Mouse (Mus musculus) left cerebral cortex, postnatal 25 days (tissue): ENCODE data around the gene Ctdsp1. TPM values are rescaled to one million over a fixed set of nuclear protein-coding genes. Genes with fewer than 3 reads are reported as not detected.

Experiments used
- DNase-seq, 2 experiments: peaks; one replicate each; pipeline ENCODE4 v3.0.0; 2022; ENCODE audit warnings: low spot score in 2 of 2, mixed read lengths in 1 of 2
- intact Hi-C: fragments of 180-260 bp; cut with DNase I; formaldehyde crosslinking; loops from one replicate; pipeline ENCODE4 v1.15.1; 2025
- microRNA-seq, 2 experiments: library from miRNA; unstranded; fragments of <30 nt; microRNA quantifications; one replicate each; pipeline ENCODE4 v1.2.0; 2022
- total RNA-seq, 2 experiments: library from RNA; stranded (reverse); gene quantifications; 2 replicates each; pipeline ENCODE4 v1.2.3; 2021

The Ctdsp1 gene
- total RNA-seq, 2 experiments from 2014 or later, result 22.5 to 27.1 TPM

DNA sequence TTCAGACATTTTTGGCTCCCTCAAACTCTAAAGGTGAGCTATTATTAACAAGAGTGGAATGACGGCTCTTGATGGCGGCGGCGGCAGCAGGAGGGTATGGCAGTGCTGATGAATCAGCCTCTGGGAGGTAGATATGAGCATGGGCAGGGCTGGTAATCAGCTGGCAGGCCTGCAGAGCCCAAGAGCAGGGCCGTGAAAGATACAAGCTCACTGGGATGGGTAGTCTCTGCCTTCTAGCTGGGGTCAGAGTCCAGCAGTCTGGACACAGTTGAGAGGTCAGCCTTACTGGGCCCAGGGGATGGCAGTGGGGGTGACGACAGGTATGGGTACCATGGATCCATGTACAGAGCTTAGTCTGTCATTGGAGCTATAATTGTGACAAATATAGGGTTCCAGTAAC lies 41.9 kb downstream of the Ctdsp1 start:
- intact Hi-C loops, result no loop called here
- no peak for DNase-seq

DNA sequence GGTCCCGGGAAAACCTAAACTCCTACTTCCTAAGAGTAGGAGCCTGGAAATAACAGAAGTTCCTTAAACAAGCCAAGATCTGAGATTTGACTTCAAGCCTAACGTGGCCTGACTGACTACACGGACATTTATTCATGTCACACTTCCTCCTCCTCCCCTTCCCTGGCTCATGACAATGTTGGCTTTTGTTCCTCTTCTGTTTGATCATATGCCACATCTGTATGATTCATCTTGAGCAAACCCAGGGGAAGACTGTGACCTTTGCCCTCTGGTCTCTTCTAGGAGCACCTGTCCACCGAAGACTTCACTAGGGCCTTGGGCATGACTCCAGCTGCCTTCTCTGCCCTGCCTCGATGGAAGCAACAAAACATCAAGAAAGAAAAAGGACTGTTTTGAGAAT lies 43.3 kb downstream of the Ctdsp1 start:
- intact Hi-C loops, result no loop called here
- DNase-seq, result no peak

DNA sequence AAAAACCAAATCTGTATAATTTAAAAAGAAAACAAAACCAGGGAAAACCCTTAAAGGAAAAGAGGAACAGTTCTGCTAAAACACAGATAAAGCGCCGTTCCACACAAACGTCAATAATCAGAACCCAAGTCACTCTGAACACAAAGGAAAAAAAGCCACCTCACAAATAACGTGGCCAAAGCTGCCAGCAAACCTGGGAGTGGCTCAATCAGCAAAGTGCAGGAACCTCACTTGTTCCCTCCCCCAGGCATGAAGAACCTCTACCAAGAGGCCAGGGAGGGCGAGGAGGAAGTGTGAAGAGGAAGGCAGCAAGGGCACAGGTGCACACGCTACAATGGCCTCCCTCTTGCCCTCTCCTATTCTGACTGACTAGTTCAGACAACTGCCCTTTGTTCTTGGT lies 44.3 kb downstream of the Ctdsp1 start:
- intact Hi-C loops, result no loop called here
- no peak for DNase-seq

DNA sequence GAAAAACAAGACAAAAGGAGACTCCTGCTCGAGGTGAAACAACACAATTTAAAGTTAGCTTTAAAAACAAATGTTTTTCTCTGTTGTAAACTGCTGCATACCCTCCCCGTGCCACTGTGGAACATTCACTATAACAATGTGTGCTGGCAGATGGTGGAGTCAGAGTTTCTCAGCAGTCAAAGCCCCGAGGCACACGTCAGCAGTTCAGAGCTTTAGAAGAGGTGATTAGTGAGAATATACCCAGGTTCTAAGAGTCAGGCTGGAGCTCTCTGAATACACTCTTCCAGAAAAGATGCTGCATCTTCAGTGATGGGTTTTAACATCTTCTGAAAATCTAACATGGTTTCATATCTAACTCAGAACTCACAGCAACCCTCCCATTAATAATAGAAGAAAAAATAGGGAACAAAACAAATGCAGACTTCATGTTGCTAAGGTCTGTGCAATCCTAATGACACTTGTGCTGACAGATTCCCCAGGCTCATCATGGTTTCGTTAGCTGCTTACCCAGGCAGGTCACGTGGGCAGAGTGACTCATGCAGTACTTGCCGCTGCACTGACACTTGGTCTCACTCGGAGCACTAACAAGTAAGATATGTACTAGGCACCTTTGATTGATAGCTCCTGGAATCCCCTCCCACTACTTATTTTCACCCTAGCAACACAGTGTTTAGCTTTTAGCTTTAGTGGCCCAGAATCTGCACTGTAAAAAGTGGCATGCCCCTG lies 46.6 kb downstream of the Ctdsp1 start:
- peak in 1 of 2 experiments; percentile 69 for DNase-seq
- intact Hi-C loops, result no loop called here

DNA sequence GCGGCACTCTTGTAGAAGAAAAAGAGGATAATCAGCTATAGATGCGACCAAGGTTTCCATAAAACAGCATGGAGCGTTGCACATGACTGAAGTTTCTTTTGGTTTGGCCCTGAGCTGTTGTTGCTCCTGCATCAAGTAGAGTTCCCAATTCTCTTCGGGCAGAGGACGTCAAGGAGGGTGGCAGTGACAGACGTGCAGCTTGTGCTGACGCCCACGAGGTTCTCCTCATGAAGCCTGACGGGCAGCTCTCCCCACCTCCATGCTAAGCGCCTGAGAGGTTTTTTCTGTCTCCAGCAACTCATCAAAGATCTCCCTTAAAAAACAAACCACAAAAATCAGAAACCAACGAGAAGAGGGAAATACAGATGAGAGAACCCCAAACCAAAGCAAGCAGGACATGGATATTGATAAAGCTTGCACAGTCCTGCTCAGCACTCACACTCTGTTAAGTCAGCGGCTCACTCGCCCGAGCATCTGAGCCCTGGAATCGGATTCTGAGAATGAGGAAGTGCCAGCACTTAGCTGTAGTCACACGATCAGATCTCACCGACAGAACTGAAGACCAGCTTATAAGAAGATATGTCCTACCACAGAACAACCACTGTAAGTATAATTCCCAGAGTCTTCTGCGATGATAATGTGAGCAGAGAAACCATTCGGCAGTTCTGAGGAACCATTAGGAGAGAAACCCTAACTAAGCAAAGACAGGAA lies 48.0 kb downstream of the Ctdsp1 start:
- peak in 1 of 2 experiments; percentile 68 for DNase-seq
- intact Hi-C loops, result no loop called here

DNA sequence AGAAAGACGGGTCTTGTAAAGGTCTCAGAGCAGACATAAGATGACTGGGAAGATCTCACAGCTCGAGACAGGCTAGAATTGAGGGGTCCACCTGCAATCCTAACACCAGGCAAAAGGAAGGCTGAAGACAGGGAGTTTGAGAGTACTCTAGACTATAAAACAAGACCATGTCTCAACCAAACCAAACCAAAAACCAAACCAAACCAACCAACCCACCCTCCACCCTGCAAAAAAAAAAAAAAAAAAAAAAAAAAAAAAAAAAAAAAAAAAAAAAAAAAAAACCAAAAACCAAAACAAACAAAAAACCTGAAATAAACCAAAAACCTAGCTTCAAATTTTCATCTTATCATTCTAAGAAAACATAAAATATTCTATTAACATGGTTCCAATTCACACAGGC lies 53.2 kb downstream of the Ctdsp1 start:
- DNase-seq, result no peak
- intact Hi-C loops, result no loop called here

Small RNA genes lying within 50 kb of the gene (microRNA-seq; reads per million reads assigned to microRNA genes)
- gene Mir26b, result 4,354 to 6,053 reads per million in 2 experiments

Other genes starting within 250 kb of the Ctdsp1 start
- gene Cxcr2, start 237.5 kb upstream of the Ctdsp1 start, total RNA-seq, result not detected
- not detected for gene Cxcr1, start 196.9 kb upstream of the Ctdsp1 start, total RNA-seq
- gene Arpc2, start 155.4 kb upstream of the Ctdsp1 start, total RNA-seq, result 100 to 1,000 TPM; 266 to 287 TPM
- gene Gpbar1, start 113.0 kb upstream of the Ctdsp1 start, total RNA-seq, result not detected
- 100 to 1,000 TPM; 137 to 139 TPM for gene Aamp, start 106.8 kb upstream of the Ctdsp1 start, total RNA-seq
- 100 to 1,000 TPM; 151 to 152 TPM for gene Pnkd, start 106.6 kb upstream of the Ctdsp1 start, total RNA-seq
- gene Tmbim1, start 85.9 kb upstream of the Ctdsp1 start, total RNA-seq, result 10 to 100 TPM; 21.8 to 22.9 TPM
- gene Catip, start 29.4 kb upstream of the Ctdsp1 start, total RNA-seq, result under 1 TPM; 0.55 to 0.80 TPM
- gene Slc11a1, start 16.3 kb upstream of the Ctdsp1 start, total RNA-seq, result 1 to 10 TPM; 3.3 to 4.1 TPM
- under 1 TPM; 0.39 to 0.96 TPM for gene Vil1, start 17.9 kb downstream of the Ctdsp1 start, total RNA-seq
- 10 to 100 TPM; 27.5 to 30.4 TPM for gene Cnot9, start 114.5 kb downstream of the Ctdsp1 start, total RNA-seq
- gene Plcd4, start 151.4 kb downstream of the Ctdsp1 start, total RNA-seq, result 10 to 100 TPM; 11.3 to 13.3 TPM
- gene Usp37, start 152.8 kb downstream of the Ctdsp1 start, total RNA-seq, result 10 to 100 TPM; 23.2 to 27.0 TPM
- gene Zfp142, start 196.7 kb downstream of the Ctdsp1 start, total RNA-seq, result 10 to 100 TPM; 27.5 to 29.7 TPM
- 10 to 100 TPM; 24.3 to 26.8 TPM for gene Bcs1l, start 196.8 kb downstream of the Ctdsp1 start, total RNA-seq
- gene Rnf25, start 209.9 kb downstream of the Ctdsp1 start, total RNA-seq, result 10 to 100 TPM; 54.9 to 65.2 TPM
- gene Stk36, start 209.9 kb downstream of the Ctdsp1 start, total RNA-seq, result 1 to 10 TPM; 3.8 to 4.3 TPM